Mouse (Mus musculus) liver, postnatal 0 days (tissue): Measurements from ENCODE around the gene C87436. TPM values are rescaled to one million over a fixed set of nuclear protein-coding genes. Genes with fewer than 3 reads are reported as not detected.
A peak's percentile ranks its signal among the peaks of the same experiment; 100 is the strongest.

Source experiments
- ATAC-seq: fragments of 200-750 bp; cut with Nextera tagmentation; 2 replicates; pipeline ENCODE4 v1.8.0; 2017; ENCODE audit warnings: mild to moderate bottlenecking, moderate library complexity
- DNase-seq: peaks from one replicate; pipeline ENCODE4 v3.0.0-alpha.2; 2016
- H3K27ac ChIP-seq: fragments of 300-500 bp; sonication (generic); 2 replicates; pipeline ENCODE4 v1.5.1; 2014; ENCODE audit warnings: antibody characterized with exemption, moderate library complexity, mild to moderate bottlenecking, low read depth
- H3K27me3 ChIP-seq: fragments of 300-500 bp; sonication (generic); 2 replicates; pipeline ENCODE4 v1.6.1; 2014; ENCODE audit warnings: low read length, control low read depth, mixed read lengths; ENCODE audit not compliant: insufficient read depth
- H3K36me3 ChIP-seq: fragments of 300-500 bp; sonication (generic); replicated peaks from 2 replicates; pipeline ENCODE4 v1.6.1; 2014; ENCODE audit warnings: mild to moderate bottlenecking, control low read depth, low read length, moderate library complexity, mixed read lengths; ENCODE audit not compliant: insufficient read depth
- H3K4me1 ChIP-seq: fragments of 300-500 bp; sonication (generic); 2 replicates; pipeline ENCODE4 v1.6.1; 2014; ENCODE audit warnings: antibody characterized with exemption, mild to moderate bottlenecking, control low read depth; ENCODE audit not compliant: insufficient read depth
- H3K4me2 ChIP-seq: fragments of 300-500 bp; sonication (generic); 2 replicates; pipeline ENCODE4 v1.6.1; 2014; ENCODE audit warnings: low read depth, mild to moderate bottlenecking, low read length, moderate library complexity, mixed read lengths
- H3K4me3 ChIP-seq: fragments of 300-500 bp; sonication (generic); 2 replicates; pipeline ENCODE4 v1.5.1; 2014; ENCODE audit warnings: low read depth, low read length
- H3K9ac ChIP-seq: fragments of 300-500 bp; sonication (generic); replicated peaks from 2 replicates; pipeline ENCODE4 v1.6.1; 2014; ENCODE audit warnings: mild to moderate bottlenecking, moderate library complexity
- H3K9me3 ChIP-seq: fragments of 300-500 bp; sonication (generic); 2 replicates; pipeline ENCODE4 v1.6.1; 2016; ENCODE audit warnings: mild to moderate bottlenecking, control low read depth, low read length, mixed read lengths
- CTCF ChIP-seq: sonication (generic); IDR thresholded peaks from 2 replicates; pipeline ENCODE4 v1.5.1; 2016; ENCODE audit warnings: antibody characterized with exemption, low read depth
- EP300 ChIP-seq: IDR thresholded peaks from 2 replicates; pipeline ENCODE4 v1.6.1; 2016; ENCODE audit warnings: antibody characterized with exemption, low read depth, mild to moderate bottlenecking
- WGBS: fragments of 180-500 bp; shearing (Covaris S2); extraction: QIAGEN DNeasy Blood & Tissue Kit; methylation state at CpG from one replicate; pipeline ENCODE4 v1.1.7; 2014; ENCODE audit not compliant: insufficient replicate concordance; 5-methylcytosine and 5-hydroxymethylcytosine counted together
- polyA plus RNA-seq: library from polyadenylated mRNA; unstranded; fragments of >200 nt; fragmentation: Nextera tagmentation; extraction: Ambion mirVana; gene quantifications from 2 replicates; pipeline ENCODE4 v1.2.1, GENCODE M21; 2015

The C87436 gene
- polyA plus RNA-seq, 1 experiment from 2014 or later = 9.5 TPM

DNA sequence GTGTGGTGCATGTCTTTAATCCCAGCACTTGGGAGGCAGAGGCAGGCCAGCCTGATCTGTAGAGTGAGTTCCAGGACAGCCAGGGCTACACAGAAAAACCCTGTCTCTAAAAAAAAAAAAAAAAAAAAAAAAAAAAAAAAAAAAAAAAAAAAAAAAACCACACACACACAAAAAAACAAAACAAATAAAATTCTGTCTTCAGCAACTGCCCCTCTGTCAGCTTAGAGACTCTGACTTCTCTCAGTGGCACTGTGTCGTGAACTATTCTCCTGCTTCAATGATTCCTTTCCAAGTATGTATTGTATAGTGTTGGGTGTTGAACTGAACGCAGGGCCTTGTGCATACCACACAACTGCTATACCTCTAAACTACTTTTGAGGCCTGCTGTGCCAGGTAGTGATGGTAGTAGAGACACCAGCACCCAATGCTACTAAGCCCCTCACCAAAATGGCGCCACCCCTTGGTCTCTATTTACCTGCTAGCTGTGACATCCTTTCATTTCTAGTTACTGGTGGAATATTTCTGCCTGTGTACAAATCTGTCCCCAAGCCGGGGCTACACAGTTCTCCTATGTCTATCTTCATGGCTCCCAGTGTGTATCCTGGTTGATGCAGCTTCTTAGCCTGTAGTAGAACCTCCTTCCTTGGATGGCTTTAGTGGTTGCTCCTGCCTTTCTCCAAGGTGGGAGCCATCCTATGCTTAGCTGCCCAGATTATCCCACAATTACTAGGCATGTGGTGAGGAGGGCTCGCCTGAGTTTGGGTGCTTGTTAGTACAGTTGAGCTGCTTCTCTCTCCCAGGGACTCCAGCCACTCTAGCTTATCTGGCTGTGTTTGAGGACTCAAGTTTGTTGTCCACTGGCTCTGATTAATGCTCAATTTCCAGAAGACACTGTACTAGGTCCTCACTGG is 84.1 kb downstream of the C87436 start:
- no peak for DNase-seq
- TF ChIP-seq CTCF = no peak
- no peak for TF ChIP-seq EP300
- H3K4me3 ChIP-seq = no peak overlapping the region

More for the DNA sequence above, 84.1 kb downstream of the C87436 start:
- Histone ChIP-seq H3K4me2 (peak overlapping the region; percentile 81; the same call in 1 of the 2 replicates), H3K4me1 (peaks cover 13% of the 10 kb centered on the region), H3K27me3 (no peaks in the 10 kb centered on the region), H3K27ac (no peak overlapping the region), H3K36me3 (peaks cover 9% of the 10 kb centered on the region; the same call in 1 of the 2 replicates), H3K9ac (no peak overlapping the region), H3K9me3 (no peaks in the 10 kb centered on the region)
- 81% methylated on average over 5 of the region's 5 CpGs for WGBS
- ATAC-seq = no peak

Other genes starting within 250 kb of the C87436 start
- 3.0 TPM in 2 replicates for gene Tgfa, start 243.2 kb upstream of the C87436 start, polyA plus RNA-seq
- 69.8 and 74.1 TPM in 2 replicates for gene Fam136a, start 72.7 kb upstream of the C87436 start, polyA plus RNA-seq
- gene Snrpg, start 67.1 kb upstream of the C87436 start, polyA plus RNA-seq = 174 and 204 TPM in 2 replicates
- gene Pcyox1, start 41.2 kb upstream of the C87436 start, polyA plus RNA-seq = 69.6 and 80.4 TPM in 2 replicates
- 15.2 and 17.2 TPM in 2 replicates for gene Tia1, start 34.2 kb upstream of the C87436 start, polyA plus RNA-seq
- gene Gm44790, start 11.7 kb upstream of the C87436 start, polyA plus RNA-seq = not detected in 2 replicates
- 206 and 208 TPM in 2 replicates for gene Pcbp1, start 87.9 kb downstream of the C87436 start, polyA plus RNA-seq
- gene Asprv1, start 189.8 kb downstream of the C87436 start, polyA plus RNA-seq = 7.3 and 8.6 TPM in 2 replicates
- gene Mxd1, start 230.8 kb downstream of the C87436 start, polyA plus RNA-seq = 19.1 and 22.0 TPM in 2 replicates
- 40.5 and 41.1 TPM in 2 replicates for gene Snrnp27, start 246.1 kb downstream of the C87436 start, polyA plus RNA-seq